Mouse (Mus musculus) CH12.LX (cell line): ENCODE measurements around the gene Slc25a12. TPM values are rescaled to one million over a fixed set of nuclear protein-coding genes. Genes with fewer than 3 reads are reported as not detected.

Source experiments
- DNase-seq: peaks from one replicate; pipeline ENCODE4 v3.0.0-alpha.2; 2013; ENCODE audit errors: extremely low read depth
- H3K27ac ChIP-seq: 2 replicates; pipeline ENCODE4 v1.5.1; 2012; ENCODE audit warnings: low read depth, mild to moderate bottlenecking, control low read depth, moderate library complexity; ENCODE audit not compliant: insufficient read depth
- H3K27me3 ChIP-seq: replicated peaks from 2 replicates; pipeline ENCODE3; 2012; ENCODE audit warnings: inconsistent platforms
- H3K36me3 ChIP-seq, 2 experiments: replicated peaks in 1 of 2; 2 replicates each; pipeline versions ENCODE3 to v1.6.1; 2012; ENCODE audit warnings: inconsistent platforms in 1 of 2, low read length in 1 of 2, mild to moderate bottlenecking in 1 of 2, mixed read lengths in 1 of 2, moderate library complexity in 1 of 2; ENCODE audit not compliant: control insufficient read depth in 1 of 2, insufficient read depth in 1 of 2
- H3K4me1 ChIP-seq, 2 experiments: 2 replicates each; pipeline ENCODE4 v1.6.1; 2012; ENCODE audit warnings: inconsistent platforms in 1 of 2, moderate library complexity in 1 of 2; ENCODE audit not compliant: insufficient read depth in 2 of 2, control insufficient read depth in 1 of 2
- H3K4me2 ChIP-seq: 2 replicates; pipeline ENCODE4 v1.6.1; 2012; ENCODE audit warnings: low read depth, mild to moderate bottlenecking, control low read depth; ENCODE audit not compliant: poor library complexity, insufficient read depth, severe bottlenecking
- H3K4me3 ChIP-seq, 3 experiments: fragments of 150-350 bp in 1 of 3; sonication (generic) in 1 of 3; replicated peaks in 1 of 3; 2 replicates each; pipeline versions ENCODE3 to v1.5.1; 2011 to 2012; ENCODE audit warnings: low read depth in 2 of 3, low read length in 2 of 3, mild to moderate bottlenecking in 2 of 3, moderate library complexity in 2 of 3, control low read depth in 1 of 3, improper control_type of control experiment in 1 of 3, inconsistent platforms in 1 of 3, mixed read lengths in 1 of 3; ENCODE audit not compliant: poor library complexity in 1 of 3
- H3K79me2 ChIP-seq: replicated peaks from 2 replicates; pipeline ENCODE4 v1.6.1; 2012; ENCODE audit warnings: mild to moderate bottlenecking, moderate library complexity; ENCODE audit not compliant: control insufficient read depth, poor library complexity, insufficient read depth, severe bottlenecking; ENCODE audit errors: extremely low read depth
- H3K9ac ChIP-seq: 2 replicates; pipeline ENCODE4 v1.6.1; 2012; ENCODE audit warnings: low read depth, mild to moderate bottlenecking, control low read depth, moderate library complexity; ENCODE audit not compliant: insufficient read depth
- H3K9me3 ChIP-seq: replicated peaks from 2 replicates; pipeline ENCODE3; 2012; ENCODE audit warnings: low read length, inconsistent platforms, mixed read lengths
- CHD2 ChIP-seq: IDR thresholded peaks from 2 replicates; pipeline ENCODE4 v1.6.1; 2011; ENCODE audit warnings: low read length, improper control_type of control experiment
- CTCF ChIP-seq, 2 experiments: IDR thresholded peaks in 1 of 2; conservative IDR thresholded peaks in 1 of 2; 2 replicates each; pipeline ENCODE4 v1.5.1; 2011 to 2012; ENCODE audit warnings: low read depth in 2 of 2, low read length in 2 of 2, improper control_type of control experiment in 1 of 2, inconsistent platforms in 1 of 2, mild to moderate bottlenecking in 1 of 2, moderate library complexity in 1 of 2
- ETS1 ChIP-seq: conservative IDR thresholded peaks from 2 replicates; pipeline ENCODE4 v1.6.1; 2012; ENCODE audit warnings: low read depth, mild to moderate bottlenecking, inconsistent platforms, low read length, improper control_type of control experiment, moderate library complexity
- GABPA ChIP-seq: IDR thresholded peaks from 2 replicates; pipeline ENCODE4 v1.6.1; 2012; ENCODE audit warnings: low read depth, low read length, improper control_type of control experiment, inconsistent platforms; ENCODE audit not compliant: insufficient replicate concordance
- JUN ChIP-seq: IDR thresholded peaks from 2 replicates; pipeline ENCODE4 v1.6.1; 2011; ENCODE audit warnings: low read depth, mild to moderate bottlenecking, low read length, improper control_type of control experiment, moderate library complexity; ENCODE audit not compliant: insufficient read depth
- KAT2A ChIP-seq: IDR thresholded peaks from 2 replicates; pipeline ENCODE4 v1.6.1; 2012; ENCODE audit warnings: low read length, improper control_type of control experiment, inconsistent platforms; ENCODE audit not compliant: insufficient replicate concordance
- MAFK ChIP-seq: IDR thresholded peaks from 2 replicates; pipeline ENCODE4 v1.6.1; 2011; ENCODE audit warnings: low read length, improper control_type of control experiment; ENCODE audit not compliant: insufficient replicate concordance
- MAZ ChIP-seq: IDR thresholded peaks from 2 replicates; pipeline ENCODE4 v1.6.1; 2012; ENCODE audit warnings: low read depth, mild to moderate bottlenecking, inconsistent platforms, low read length, improper control_type of control experiment, moderate library complexity
- MEF2A ChIP-seq: IDR thresholded peaks from 2 replicates; pipeline ENCODE4 v1.6.1; 2014; ENCODE audit warnings: low read depth, mild to moderate bottlenecking, inconsistent platforms, low read length, improper control_type of control experiment, borderline replicate concordance
- MYC ChIP-seq: IDR thresholded peaks from 2 replicates; pipeline ENCODE4 v1.6.1; 2011; ENCODE audit warnings: low read depth, mild to moderate bottlenecking, improper control_type of control experiment, low read length
- NELFE ChIP-seq: IDR thresholded peaks from 2 replicates; pipeline ENCODE4 v1.6.1; 2011; ENCODE audit warnings: low read depth, low read length, improper control_type of control experiment
- POLR2A ChIP-seq: IDR thresholded peaks from 2 replicates; pipeline ENCODE4 v1.6.1; 2011; ENCODE audit warnings: low read depth, mild to moderate bottlenecking, improper control_type of control experiment, low read length
- RCOR1 ChIP-seq: conservative IDR thresholded peaks from 2 replicates; pipeline ENCODE4 v1.6.1; 2012; ENCODE audit warnings: low read depth, mild to moderate bottlenecking, inconsistent platforms, low read length, improper control_type of control experiment
- SMC3 ChIP-seq: IDR thresholded peaks from 2 replicates; pipeline ENCODE4 v1.6.1; 2011; ENCODE audit warnings: low read depth, low read length, improper control_type of control experiment
- TBP ChIP-seq: conservative IDR thresholded peaks from 2 replicates; pipeline ENCODE4 v1.6.1; 2011; ENCODE audit warnings: low read depth, low read length, improper control_type of control experiment
- USF1 ChIP-seq: IDR thresholded peaks from 2 replicates; pipeline ENCODE4 v1.6.1; 2014; ENCODE audit warnings: low read depth, mild to moderate bottlenecking, inconsistent platforms, low read length, improper control_type of control experiment
- USF2 ChIP-seq: conservative IDR thresholded peaks from 2 replicates; pipeline ENCODE4 v1.6.1; 2011; ENCODE audit warnings: low read depth, low read length, improper control_type of control experiment
- ZC3H11A ChIP-seq: IDR thresholded peaks from 2 replicates; pipeline ENCODE4 v1.6.1; 2012; ENCODE audit warnings: low read depth, mild to moderate bottlenecking, inconsistent platforms, low read length, improper control_type of control experiment
- ZKSCAN1 ChIP-seq: IDR thresholded peaks from 2 replicates; pipeline ENCODE4 v1.6.1; 2012; ENCODE audit warnings: low read depth, inconsistent platforms, low read length, improper control_type of control experiment, borderline replicate concordance
- dilution Hi-C: fragments of 300-500 bp; cut with MboI; formaldehyde crosslinking; loops from 2 replicates; pipeline ENCODE4 v1.14.3; 2020; ENCODE audit warnings: low sequenced_read_pairs; ENCODE audit not compliant: extremely low pct_unique_long_range_greater_than_20kb, extremely low pct_ligation_motif_present
- in situ Hi-C: fragments of 300-500 bp; cut with MboI; formaldehyde crosslinking; loops from 3 replicates; pipeline ENCODE4 v1.14.3; 2019; ENCODE audit warnings: low sequenced_read_pairs, low pct_ligation_motif_present, low pct_unique_long_range_greater_than_20kb, mixed read lengths
- polyA plus RNA-seq: library from polyadenylated mRNA; unstranded; fragments of >175 nt; gene quantifications from 2 replicates; pipeline ENCODE4 v1.2.1, GENCODE M21; 2012; ENCODE audit warnings: low read depth; ENCODE audit not compliant: insufficient read length
- total RNA-seq, 2 experiments: library from RNA; depleted of rRNA; stranded (reverse); fragments of 300-350 nt in 1 of 2; fragments of >200 nt in 1 of 2; gene quantifications; 2 replicates each; pipeline ENCODE4 v1.2.3; 2012 to 2014

Gene Slc25a12
- total and polyA plus RNA-seq, 3 experiments: 97.1 to 211 (median 123) TPM

DNA sequence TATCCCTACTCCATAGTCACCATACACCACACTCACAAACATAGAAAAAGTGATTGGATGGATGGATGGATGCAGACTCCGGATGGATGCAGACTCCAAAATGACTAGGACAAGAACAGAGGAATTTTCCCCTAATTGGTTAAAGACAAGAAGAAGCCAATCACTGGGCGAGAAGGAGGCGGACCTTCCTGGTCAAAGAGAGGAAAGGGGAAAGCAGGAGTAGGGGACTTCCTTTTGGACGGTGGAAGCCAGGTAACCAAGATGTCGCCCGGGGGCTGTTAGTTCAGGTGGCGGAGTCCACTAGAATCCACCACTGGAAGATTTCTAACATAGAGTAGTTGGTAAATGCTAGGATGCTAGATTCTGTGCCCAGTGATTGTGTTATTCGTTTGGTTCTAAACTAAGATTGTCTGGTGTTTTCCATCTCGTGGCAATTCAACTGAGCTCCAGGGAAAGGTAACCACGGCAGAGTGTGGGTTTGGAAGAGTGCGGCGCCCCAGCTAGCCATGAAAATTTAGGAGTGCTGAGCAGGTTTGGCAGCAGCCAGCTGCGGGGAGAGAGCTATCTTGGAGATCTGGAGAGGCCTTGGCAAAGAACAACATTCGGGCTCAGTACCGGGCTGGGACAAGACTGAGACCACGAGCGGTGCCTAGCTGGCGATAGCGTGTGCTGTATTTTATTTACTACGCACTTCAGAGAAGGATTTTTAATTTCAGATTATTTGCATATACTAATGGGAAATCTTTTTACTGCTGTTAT, 19.6 kb downstream of the Slc25a12 start:
- H3K4me3 ChIP-seq: no peak overlapping the region
- H3K79me2 ChIP-seq: peaks cover 7% of the 10 kb centered on the region
- no peak overlapping the region for H3K4me2 ChIP-seq
- peaks cover 8% of the 10 kb centered on the region for H3K9me3 ChIP-seq
- peaks cover 0 to 3% of the 10 kb centered on the region in 2 experiments; a peak in 2 of 4 replicates for H3K4me1 ChIP-seq
- no peak overlapping the region for H3K9ac ChIP-seq
- no peaks in the 10 kb centered on the region for H3K27me3 ChIP-seq
- DNase-seq: no peak
- in situ Hi-C loops: no loop called here
- TF ChIP-seq RCOR1 (no peak), GABPA (no peak), ETS1 (no peak), MAFK (no peak), NELFE (no peak), USF1 (no peak), SMC3 (no peak), ZC3H11A (no peak)
- TF ChIP-seq, all 38 proteins: peak for 0
- Histone ChIP-seq H3K27ac (no peak overlapping the region), H3K36me3 (peaks cover 9 to 59% of the 10 kb centered on the region in 2 experiments)
- dilution Hi-C loops: no loop called here

DNA sequence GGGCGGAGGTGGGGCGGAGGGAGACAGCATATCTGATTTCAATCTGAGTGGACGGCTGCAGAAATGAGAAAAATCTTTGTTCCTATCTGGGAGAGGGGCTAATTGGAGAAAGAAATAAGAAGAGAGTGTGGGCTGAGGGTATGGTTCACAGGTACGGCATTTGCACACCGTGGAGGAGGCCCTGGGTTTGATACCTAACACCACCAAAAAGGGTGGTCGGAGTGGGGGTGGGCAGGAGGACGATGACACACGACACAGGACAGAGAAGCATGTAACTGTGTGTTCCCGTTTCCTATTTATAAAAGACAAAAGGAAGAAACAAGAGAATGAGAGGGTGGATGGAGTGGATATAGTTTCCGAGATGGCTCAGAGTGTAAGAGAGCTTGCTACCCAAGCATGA, 20.4 kb downstream of the Slc25a12 start:
- H3K36me3 ChIP-seq: peaks cover 15 to 66% of the 10 kb centered on the region in 2 experiments
- H3K4me1 ChIP-seq: peaks cover 0 to under 1% of the 10 kb centered on the region in 2 experiments; a peak in 1 of 4 replicates
- DNase-seq: no peak
- H3K9me3 ChIP-seq: peaks cover 8% of the 10 kb centered on the region
- peaks cover 7% of the 10 kb centered on the region for H3K79me2 ChIP-seq
- TF ChIP-seq MEF2A (no peak), POLR2A (no peak), CHD2 (no peak), MAZ (no peak), ZKSCAN1 (no peak), ZC3H11A (no peak), JUN (no peak), KAT2A (no peak), MYC (no peak), TBP (no peak), GABPA (no peak), CTCF (conservative IDR thresholded peaks at IDR 0.05 in 1 of 2, IDR thresholded peaks at IDR 0.05 in 1 of 2; ENCODE audit: low read depth in 2 of 2, low read length in 2 of 2) (no peak), USF2 (no peak)
- dilution Hi-C loops (no loop called here), in situ Hi-C loops (no loop called here)
- H3K27me3 ChIP-seq: no peaks in the 10 kb centered on the region
- no peak overlapping the region for H3K4me2 ChIP-seq
- H3K27ac ChIP-seq: no peak overlapping the region
- H3K4me3 ChIP-seq: no peak overlapping the region
- H3K9ac ChIP-seq: no peak overlapping the region
